Mouse (Mus musculus) myocyte (in vitro differentiated cells): Measurements from ENCODE around the gene Plekhm2.
A peak's percentile ranks its signal among the peaks of the same experiment; 100 is the strongest.

ENCODE experiments used
- MAX ChIP-seq: IDR thresholded peaks from one replicate; pipeline ENCODE4 v1.6.1; 2011; ENCODE audit warnings: low read depth, mild to moderate bottlenecking, control low read depth
- MYOD1 ChIP-seq, 3 experiments: IDR thresholded peaks; one replicate each; pipeline ENCODE4 v1.6.1; 2011; ENCODE audit warnings: control low read depth in 2 of 3, low read depth in 2 of 3, mild to moderate bottlenecking in 2 of 3, moderate library complexity in 1 of 3; ENCODE audit not compliant: insufficient read length in 2 of 3, control insufficient read depth in 1 of 3
- MYOG ChIP-seq, 3 experiments: IDR thresholded peaks; one replicate each; pipeline ENCODE4 v1.6.1; 2011; ENCODE audit warnings: control low read depth in 2 of 3, low read depth in 2 of 3, mild to moderate bottlenecking in 2 of 3; ENCODE audit not compliant: insufficient read length in 2 of 3, control insufficient read depth in 1 of 3, insufficient read depth in 1 of 3
- POLR2A ChIP-seq: IDR thresholded peaks from one replicate; pipeline ENCODE4 v1.6.1; 2011; ENCODE audit warnings: low read depth, mild to moderate bottlenecking, control low read depth, moderate library complexity; ENCODE audit not compliant: insufficient read length
- SRF ChIP-seq: IDR thresholded peaks from one replicate; pipeline ENCODE4 v1.6.1; 2011; ENCODE audit warnings: low read depth; ENCODE audit not compliant: control insufficient read depth, insufficient read length
- TCF12 ChIP-seq: IDR thresholded peaks from one replicate; pipeline ENCODE4 v1.6.1; 2011; ENCODE audit warnings: mild to moderate bottlenecking, control low read depth; ENCODE audit not compliant: poor library complexity, insufficient read depth, severe bottlenecking

DNA sequence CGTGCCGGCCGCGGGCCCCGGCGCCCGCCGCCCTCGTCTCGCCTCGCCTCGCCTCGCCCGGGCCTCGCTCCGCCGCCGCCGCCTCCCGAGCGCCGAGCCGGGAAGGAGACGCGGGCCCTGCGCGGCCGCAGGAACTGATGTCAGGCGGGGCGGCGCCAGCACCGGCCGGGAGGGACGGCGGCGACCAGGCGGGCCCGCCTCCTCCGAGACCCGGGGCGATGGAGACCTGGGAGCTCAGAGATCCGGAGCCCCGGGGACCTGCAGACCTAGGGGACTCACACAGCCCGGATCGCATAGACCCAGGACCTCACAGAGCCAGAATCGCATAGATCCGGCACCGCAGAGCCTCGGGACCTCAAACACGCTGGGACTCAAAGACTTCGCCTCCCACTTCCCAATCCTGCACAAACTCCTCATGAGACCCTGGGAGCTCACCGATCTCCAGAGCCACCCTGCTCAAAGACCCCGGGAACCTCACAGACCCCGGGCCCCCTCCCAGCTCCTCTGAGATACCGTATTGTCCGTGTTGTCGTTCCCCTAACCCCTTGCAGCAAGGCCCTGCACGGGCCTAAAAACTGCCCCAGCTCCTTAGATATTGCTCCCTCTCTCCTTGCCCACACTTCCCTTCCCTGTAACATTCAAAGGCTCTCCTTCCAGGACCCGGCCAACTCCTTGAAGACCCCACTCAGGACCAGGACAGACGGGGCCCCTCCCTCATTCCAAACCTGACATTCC is 521 bp downstream of the Plekhm2 start:
- TF ChIP-seq POLR2A, result peak; percentile 81
- no peak for TF ChIP-seq MAX
- no peak for TF ChIP-seq MYOG (IDR thresholded peaks at IDR 0.05; ENCODE audit: control insufficient read depth in 1 of 3, insufficient read depth in 1 of 3, insufficient read length in 2 of 3, low read depth in 2 of 3)
- TF ChIP-seq TCF12, result no peak
- no peak for TF ChIP-seq SRF
- TF ChIP-seq MYOD1 (IDR thresholded peaks at IDR 0.05; ENCODE audit: control insufficient read depth in 1 of 3, insufficient read length in 2 of 3, low read depth in 2 of 3), result peak in 1 of 3 experiments; percentile 4
